Mouse (Mus musculus): ENCODE results near the gene Sema6d. TPM values are rescaled to one million over a fixed set of nuclear protein-coding genes. Genes with fewer than 3 reads are reported as not detected.

The Sema6d gene
- polyA plus RNA-seq, 1 experiment from 2014 or later = 4.9 TPM

DNA sequence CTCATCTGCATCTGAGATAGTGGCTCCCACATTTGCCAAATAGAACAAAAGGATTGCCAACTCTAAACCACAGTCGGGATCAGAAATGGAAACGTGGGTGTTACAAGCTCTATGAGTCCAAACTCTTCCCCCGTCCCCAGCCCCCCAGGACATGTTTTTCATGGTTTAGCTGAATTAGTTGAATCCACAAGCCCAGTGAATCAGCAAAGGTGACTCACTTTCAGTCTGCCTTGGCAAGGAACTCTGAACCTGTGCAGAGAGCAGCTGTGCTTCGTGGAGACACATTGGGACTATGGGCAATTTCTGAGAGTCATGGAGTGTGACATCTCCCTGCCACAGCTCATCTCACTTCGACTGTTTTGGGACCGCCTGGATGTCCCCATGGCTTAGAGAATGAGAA, 419.7 kb downstream of the Sema6d start:
- no peak for ATAC-seq (replicated peaks; ENCODE audit: low FRiP score, low read depth)

GRCm38 (mm10) chr2:124511826-124512225, 422.1 kb downstream of the Sema6d start:
- H3K27me3 ChIP-seq (ENCODE audit: insufficient read depth, low read length) = no peaks in the 10 kb centered on the region
- WGBS = 87% methylated on average over 10 of the region's 10 CpGs
- DNase-seq (ENCODE audit: low spot score) (no peak), ATAC-seq (replicated peaks; ENCODE audit: low FRiP score, low read depth) (no peak)
- H3K36me3 ChIP-seq (ENCODE audit: insufficient read depth, low read length) = no peaks in the 10 kb centered on the region
- no peak overlapping the region for H3K9ac ChIP-seq (ENCODE audit: low read depth, low read length)
- H3K9me3 ChIP-seq (replicated peaks; ENCODE audit: low read length) = no peaks in the 10 kb centered on the region
- H3K4me3 ChIP-seq (replicated peaks; ENCODE audit: low read depth, low read length) = no peak overlapping the region
- no peak overlapping the region for H3K27ac ChIP-seq
- H3K4me2 ChIP-seq (ENCODE audit: low read length) = no peak overlapping the region
- no peaks in the 10 kb centered on the region for H3K4me1 ChIP-seq (replicated peaks; ENCODE audit: insufficient read depth, low read length)
- TF ChIP-seq CTCF (IDR thresholded peaks at IDR 0.05; ENCODE audit: low read depth) = no peak

More for the DNA sequence above, 419.7 kb downstream of the Sema6d start:
- 85% methylated on average over 6 of the region's 6 CpGs for WGBS
- Histone ChIP-seq H3K9ac (ENCODE audit: low read depth, low read length) (no peak overlapping the region), H3K27me3 (ENCODE audit: insufficient read depth, low read length) (no peaks in the 10 kb centered on the region), H3K4me2 (ENCODE audit: low read length) (no peak overlapping the region), H3K4me1 (replicated peaks; ENCODE audit: insufficient read depth, low read length) (no peaks in the 10 kb centered on the region), H3K9me3 (replicated peaks; ENCODE audit: low read length) (no peaks in the 10 kb centered on the region), H3K4me3 (replicated peaks; ENCODE audit: low read depth, low read length) (no peak overlapping the region), H3K36me3 (ENCODE audit: insufficient read depth, low read length) (no peaks in the 10 kb centered on the region), H3K27ac (no peak overlapping the region)
- no peak for DNase-seq (ENCODE audit: low spot score)
- TF ChIP-seq CTCF (IDR thresholded peaks at IDR 0.05; ENCODE audit: low read depth) = no peak

DNA sequence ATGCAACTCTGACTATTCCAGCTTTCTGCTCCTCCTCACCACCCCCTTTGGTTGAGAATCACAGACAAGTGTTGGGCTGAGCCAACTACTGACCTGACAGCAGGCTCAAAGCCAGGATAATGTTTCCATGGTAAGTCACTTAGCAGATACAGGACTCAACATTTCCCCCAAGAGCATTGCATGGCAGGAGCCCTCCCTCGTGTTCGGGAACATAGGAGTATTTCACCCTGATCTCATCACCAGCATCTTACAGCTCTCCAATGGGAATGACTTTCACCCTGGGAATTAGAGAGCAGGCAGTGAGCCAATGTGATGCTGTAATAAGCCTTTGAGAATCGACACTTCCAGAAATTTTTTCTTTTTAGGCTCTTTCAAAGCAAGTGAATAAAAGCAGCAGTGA, 432.7 kb downstream of the Sema6d start:
- ATAC-seq (replicated peaks; ENCODE audit: low FRiP score, low read depth) (no peak), DNase-seq (ENCODE audit: low spot score) (no peak)
- no peaks in the 10 kb centered on the region for H3K27me3 ChIP-seq (ENCODE audit: insufficient read depth, low read length)
- no peak for TF ChIP-seq CTCF (IDR thresholded peaks at IDR 0.05; ENCODE audit: low read depth)
- 73% methylated on average over 3 of the region's 3 CpGs for WGBS
- H3K9me3 ChIP-seq (replicated peaks; ENCODE audit: low read length) = no peaks in the 10 kb centered on the region
- H3K4me3 ChIP-seq (replicated peaks; ENCODE audit: low read depth, low read length) = no peak overlapping the region
- no peak overlapping the region for H3K4me2 ChIP-seq (ENCODE audit: low read length)
- no peak overlapping the region for H3K27ac ChIP-seq
- no peaks in the 10 kb centered on the region for H3K4me1 ChIP-seq (replicated peaks; ENCODE audit: insufficient read depth, low read length)
- no peaks in the 10 kb centered on the region for H3K36me3 ChIP-seq (ENCODE audit: insufficient read depth, low read length)
- no peak overlapping the region for H3K9ac ChIP-seq (ENCODE audit: low read depth, low read length)

- H3K27ac ChIP-seq = no peak overlapping the region
- H3K4me2 ChIP-seq (ENCODE audit: low read length) = no peak overlapping the region
- H3K9me3 ChIP-seq (replicated peaks; ENCODE audit: low read length) = no peaks in the 10 kb centered on the region
- no peaks in the 10 kb centered on the region for H3K27me3 ChIP-seq (ENCODE audit: insufficient read depth, low read length)
- no peak overlapping the region for H3K4me3 ChIP-seq (replicated peaks; ENCODE audit: low read depth, low read length)
- no peak for DNase-seq (ENCODE audit: low spot score)
- WGBS = 89% methylated on average over 6 of the region's 6 CpGs
- no peaks in the 10 kb centered on the region for H3K4me1 ChIP-seq (replicated peaks; ENCODE audit: insufficient read depth, low read length)
- ATAC-seq (replicated peaks; ENCODE audit: low FRiP score, low read depth) = no peak
- H3K9ac ChIP-seq (ENCODE audit: low read depth, low read length) = no peak overlapping the region
- TF ChIP-seq CTCF (IDR thresholded peaks at IDR 0.05; ENCODE audit: low read depth) = no peak
- no peaks in the 10 kb centered on the region for H3K36me3 ChIP-seq (ENCODE audit: insufficient read depth, low read length)
Observed at GRCm38 (mm10) chr2:124523667-124524066, 433.9 kb downstream of the Sema6d start.

DNA sequence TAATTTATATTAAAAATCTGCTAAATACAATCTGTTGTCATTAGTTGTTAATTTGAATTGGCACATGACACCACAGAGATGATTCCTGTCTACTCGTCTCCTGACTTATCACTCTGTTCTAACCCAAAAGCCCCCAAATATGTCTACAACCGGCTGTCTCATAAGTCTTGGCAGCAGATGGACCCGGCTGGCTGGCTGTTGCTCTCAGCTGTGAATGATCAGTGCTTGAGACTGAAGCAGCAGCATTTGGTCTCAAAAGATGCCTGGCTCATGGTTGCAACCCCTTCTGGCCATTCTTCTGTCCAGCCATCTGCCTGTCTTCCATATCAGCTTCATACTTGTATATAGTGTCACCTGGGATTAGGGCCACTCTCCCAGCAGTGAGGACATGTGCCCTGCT, 434.4 kb downstream of the Sema6d start:
- H3K9ac ChIP-seq (ENCODE audit: low read depth, low read length) = no peak overlapping the region
- no peak overlapping the region for H3K27ac ChIP-seq
- no peak overlapping the region for H3K4me2 ChIP-seq (ENCODE audit: low read length)
- no peak for TF ChIP-seq CTCF (IDR thresholded peaks at IDR 0.05; ENCODE audit: low read depth)
- no peak for ATAC-seq (replicated peaks; ENCODE audit: low FRiP score, low read depth)
- H3K36me3 ChIP-seq (ENCODE audit: insufficient read depth, low read length) = no peaks in the 10 kb centered on the region
- no peaks in the 10 kb centered on the region for H3K27me3 ChIP-seq (ENCODE audit: insufficient read depth, low read length)
- 77% methylated on average over 3 of the region's 3 CpGs for WGBS
- no peaks in the 10 kb centered on the region for H3K4me1 ChIP-seq (replicated peaks; ENCODE audit: insufficient read depth, low read length)
- no peaks in the 10 kb centered on the region for H3K9me3 ChIP-seq (replicated peaks; ENCODE audit: low read length)
- DNase-seq (ENCODE audit: low spot score) = no peak
- H3K4me3 ChIP-seq (replicated peaks; ENCODE audit: low read depth, low read length) = no peak overlapping the region

DNA sequence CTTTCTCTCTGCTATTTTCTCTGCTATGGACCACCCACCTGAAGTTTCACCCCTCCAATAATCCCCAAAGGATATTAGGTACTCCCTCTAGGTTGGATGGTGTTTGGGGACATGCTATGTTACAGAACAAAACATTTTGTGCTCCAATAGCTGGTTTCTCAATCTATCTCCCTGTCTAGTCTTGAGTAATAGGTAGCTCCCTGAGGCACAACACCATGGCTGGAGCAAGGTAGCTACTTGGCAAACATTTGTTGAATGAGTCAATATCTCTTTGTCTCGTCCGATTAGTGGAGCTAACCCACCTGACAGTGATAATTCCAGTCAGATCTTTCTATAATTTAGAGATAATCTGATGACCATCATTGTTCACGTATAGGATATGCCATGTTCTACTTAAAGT, 437.9 kb downstream of the Sema6d start:
- no peak for TF ChIP-seq CTCF (IDR thresholded peaks at IDR 0.05; ENCODE audit: low read depth)
- H3K27me3 ChIP-seq (ENCODE audit: insufficient read depth, low read length) = no peaks in the 10 kb centered on the region
- no peaks in the 10 kb centered on the region for H3K9me3 ChIP-seq (replicated peaks; ENCODE audit: low read length)
- no peak overlapping the region for H3K9ac ChIP-seq (ENCODE audit: low read depth, low read length)
- H3K27ac ChIP-seq = no peak overlapping the region
- WGBS = 92% methylated on average over 3 of the region's 3 CpGs
- H3K4me1 ChIP-seq (replicated peaks; ENCODE audit: insufficient read depth, low read length) = no peaks in the 10 kb centered on the region
- DNase-seq (ENCODE audit: low spot score) = no peak
- H3K36me3 ChIP-seq (ENCODE audit: insufficient read depth, low read length) = no peaks in the 10 kb centered on the region
- H3K4me2 ChIP-seq (ENCODE audit: low read length) = no peak overlapping the region
- H3K4me3 ChIP-seq (replicated peaks; ENCODE audit: low read depth, low read length) = no peak overlapping the region
- no peak for ATAC-seq (replicated peaks; ENCODE audit: low FRiP score, low read depth)

GRCm38 (mm10) chr2:124530441-124530840, 440.7 kb downstream of the Sema6d start:
- no peak overlapping the region for H3K27ac ChIP-seq
- H3K9ac ChIP-seq (ENCODE audit: low read depth, low read length) = no peak overlapping the region
- H3K4me3 ChIP-seq (replicated peaks; ENCODE audit: low read depth, low read length) = no peak overlapping the region
- H3K9me3 ChIP-seq (replicated peaks; ENCODE audit: low read length) = no peaks in the 10 kb centered on the region
- ATAC-seq (replicated peaks; ENCODE audit: low FRiP score, low read depth) (no peak), DNase-seq (ENCODE audit: low spot score) (no peak)
- WGBS = 89% methylated on average over 2 of the region's 2 CpGs
- H3K36me3 ChIP-seq (ENCODE audit: insufficient read depth, low read length) = no peaks in the 10 kb centered on the region
- H3K27me3 ChIP-seq (ENCODE audit: insufficient read depth, low read length) = no peaks in the 10 kb centered on the region
- H3K4me2 ChIP-seq (ENCODE audit: low read length) = no peak overlapping the region
- H3K4me1 ChIP-seq (replicated peaks; ENCODE audit: insufficient read depth, low read length) = no peaks in the 10 kb centered on the region
- TF ChIP-seq CTCF (IDR thresholded peaks at IDR 0.05; ENCODE audit: low read depth) = no peak
